Mouse (Mus musculus) brain, adult 10 weeks (tissue): ENCODE results near the gene Sardh. TPM values are rescaled to one million over a fixed set of nuclear protein-coding genes. Genes with fewer than 3 reads are reported as not detected.

Experiments
- polyA plus RNA-seq: library from polyadenylated mRNA; stranded (reverse); fragments of 350-450 nt; fragmentation: Illumina TruSeq; extraction: RNeasy Lipid Tissue Mini Kit (QIAGEN cat#74804); gene quantifications from one replicate; pipeline ENCODE4 v1.2.3, GENCODE M21; 2015; ENCODE audit warnings: low read depth, low replicate concordance

The Sardh gene
- polyA plus RNA-seq = 8.9 TPM

GRCm38 (mm10) chr2:27248211-27248610 is at the start of gene Sardh:
Gene Sardh (minus strand): TSS chr2:27248337.

DNA sequence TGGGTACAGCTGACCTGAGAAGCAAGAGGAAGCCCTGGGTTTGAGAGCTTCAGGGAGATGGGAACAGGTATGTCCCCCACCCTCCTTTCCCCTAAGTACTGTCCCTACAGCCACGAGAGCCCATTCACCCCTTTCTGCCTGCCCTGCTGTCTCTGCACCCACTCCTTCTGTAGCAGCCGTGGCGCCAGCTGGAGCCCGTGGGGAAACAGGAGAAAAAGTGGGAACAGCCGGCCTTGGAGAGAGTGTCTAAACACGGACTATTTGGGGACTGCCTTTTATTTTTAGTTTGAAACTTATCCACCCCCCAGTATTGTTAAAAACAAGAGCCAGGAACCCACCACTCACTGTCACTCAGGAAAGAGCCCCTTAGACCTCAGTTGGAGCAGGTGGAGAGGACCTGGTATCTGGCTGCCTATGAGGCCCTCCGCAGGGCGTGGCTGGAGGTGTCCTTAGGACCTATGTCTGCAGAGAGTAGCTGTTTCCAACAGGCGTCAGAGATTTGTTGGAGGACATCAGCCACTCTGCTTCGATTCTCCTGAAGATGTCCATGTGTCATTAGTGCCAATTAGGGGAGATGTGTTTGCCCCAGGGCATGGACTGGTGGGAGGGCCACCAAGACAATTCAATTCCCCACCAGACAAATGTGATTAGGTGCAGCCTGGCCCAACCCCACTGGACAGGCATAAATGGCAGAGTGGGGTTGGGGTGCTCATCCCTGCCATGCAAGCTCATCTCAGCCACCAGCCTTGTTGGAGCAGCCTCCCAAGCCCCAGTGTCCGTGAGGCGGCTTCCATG is 83.1 kb downstream of the Sardh start, which contains the start of gene Dbh:
Gene Dbh (plus strand): TSS at position 438 of the 795 bp plus-strand sequence.

DNA sequence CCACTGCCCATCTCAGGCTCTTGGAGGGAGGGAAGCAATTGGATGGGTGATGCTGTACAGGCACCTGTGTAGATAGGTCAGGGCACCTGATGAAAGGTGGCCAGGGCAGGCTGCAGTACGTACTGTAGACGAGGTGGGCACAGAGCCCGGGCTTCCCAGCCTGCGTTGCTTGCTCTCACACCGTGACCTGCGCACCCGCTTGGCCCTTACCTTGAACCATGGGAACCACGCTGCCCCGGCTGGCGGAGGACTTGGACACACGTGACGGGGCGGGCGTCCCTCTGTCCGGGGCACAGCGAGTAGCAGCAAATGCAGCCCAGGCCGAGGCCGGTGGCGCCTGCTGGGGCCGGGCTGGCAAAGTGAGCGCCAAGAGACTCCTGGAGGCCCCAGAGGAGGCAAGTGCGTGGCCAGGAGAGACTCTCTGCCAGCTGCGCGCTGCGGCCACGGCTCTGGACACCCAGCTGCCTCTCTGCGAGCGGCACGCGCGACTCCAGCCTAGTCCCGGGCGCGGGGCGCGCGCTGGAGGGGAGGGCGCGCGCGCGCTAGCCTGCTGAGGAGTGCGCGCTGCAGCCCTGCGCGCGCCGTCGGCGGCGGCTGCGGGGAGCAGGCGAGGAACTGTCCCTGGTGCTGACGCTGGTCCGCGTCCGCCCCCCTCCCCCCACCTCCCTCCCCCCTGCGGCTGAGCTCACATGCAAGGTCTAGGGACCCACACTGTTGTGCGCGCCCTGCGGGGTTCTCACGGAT is 106.0 kb downstream of the Sardh start, which contains the start of gene Fam163b:
Gene Fam163b (minus strand): TSS at position 542 of the 744 bp plus-strand sequence.

Other genes with a start within 250 kb of the Sardh start
- gene Cacfd1, start 238.4 kb downstream of the Sardh start, polyA plus RNA-seq = 44.5 TPM
- 21.4 TPM for gene Slc2a6, start 220.3 kb downstream of the Sardh start, polyA plus RNA-seq
- gene Mymk, start 176.2 kb downstream of the Sardh start, polyA plus RNA-seq = not detected
- gene Adamtsl2, start 169.0 kb downstream of the Sardh start, polyA plus RNA-seq = 16.1 TPM
- 85.0 TPM for gene Fam163b, start 105.8 kb downstream of the Sardh start, polyA plus RNA-seq
- gene Dbh, start 83.1 kb downstream of the Sardh start, polyA plus RNA-seq = 0.40 TPM
- 5.6 TPM for gene Vav2, start 178.7 kb upstream of the Sardh start, polyA plus RNA-seq
- 40.2 TPM for gene Brd3os, start 194.0 kb upstream of the Sardh start, polyA plus RNA-seq